Mouse (Mus musculus) embryonic fibroblast, embryonic 13.5 days (primary cell): ENCODE data around the gene Pip4k2b. TPM values are rescaled to one million over a fixed set of nuclear protein-coding genes. Genes with fewer than 3 reads are reported as not detected.

ENCODE experiments used
- H3K27ac ChIP-seq: 2 replicates; pipeline ENCODE4 v1.5.1; 2012; ENCODE audit warnings: low read length, control low read depth, inconsistent platforms; ENCODE audit not compliant: insufficient read depth
- H3K4me1 ChIP-seq: 2 replicates; pipeline ENCODE4 v1.6.1; 2011; ENCODE audit warnings: low read length; ENCODE audit not compliant: control insufficient read depth, insufficient read depth
- H3K4me3 ChIP-seq: 2 replicates; pipeline ENCODE4 v1.5.1; 2011; ENCODE audit warnings: mild to moderate bottlenecking, control low read depth, low read length; ENCODE audit not compliant: insufficient read depth
- CTCF ChIP-seq: IDR thresholded peaks from 2 replicates; pipeline ENCODE4 v1.5.1; 2011; ENCODE audit warnings: mild to moderate bottlenecking, control low read depth, low read length, moderate library complexity, borderline replicate concordance; ENCODE audit not compliant: insufficient read depth
- POLR2A ChIP-seq: IDR thresholded peaks from 2 replicates; pipeline ENCODE4 v1.6.1; 2011; ENCODE audit warnings: low read depth, mild to moderate bottlenecking, control low read depth, low read length, moderate library complexity
- polyA plus RNA-seq: library from polyadenylated mRNA; stranded (reverse); fragments of >200 nt; gene quantifications from 2 replicates; pipeline ENCODE4 v1.2.4, GENCODE M21; 2011; ENCODE audit warnings: low read depth; ENCODE audit not compliant: missing spikeins, insufficient read length

The Pip4k2b gene
- polyA plus RNA-seq, 1 experiment: 40.7 TPM

- Histone ChIP-seq H3K4me1 (peaks cover 9% of the 10 kb centered on the region), H3K4me3 (peak within 1 kb of the TSS; percentile 30), H3K27ac (no peak within 1 kb of the TSS)
- TF ChIP-seq CTCF (no peak), POLR2A (no peak; the same call in 1 of the 2 replicates)
Measured at GRCm38 (mm10) chr11:97685613-97686321, 58.7 kb downstream of the Pip4k2b start, which contains the start of gene Cisd3. Gene Cisd3, plus strand, starts transcription at chr11:97685826.

DNA sequence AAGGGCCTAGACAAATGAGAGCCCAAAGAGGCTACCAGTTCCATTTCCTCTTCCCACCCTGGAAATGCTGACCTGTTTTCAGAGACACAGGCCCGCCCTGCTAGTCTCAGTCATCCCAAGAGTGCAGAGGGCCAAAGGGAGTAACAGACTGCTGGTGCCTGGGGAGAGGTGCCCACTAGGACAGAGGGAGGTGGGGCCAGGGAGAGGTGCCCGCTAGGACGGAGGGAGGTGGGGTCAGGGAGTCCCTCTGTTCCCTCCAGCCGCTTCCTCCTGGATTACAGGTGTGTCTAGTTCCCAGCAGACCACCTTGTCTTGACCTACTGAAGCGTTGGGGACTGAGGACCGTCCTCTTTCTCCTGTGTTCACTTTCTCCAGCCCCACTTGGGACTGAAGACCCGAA lies 59.7 kb downstream of the Pip4k2b start:
- Histone ChIP-seq H3K4me3 (no peak overlapping the region), H3K27ac (no peak overlapping the region), H3K4me1 (peaks cover 9% of the 10 kb centered on the region)
- TF ChIP-seq POLR2A (no peak), CTCF (no peak)

DNA sequence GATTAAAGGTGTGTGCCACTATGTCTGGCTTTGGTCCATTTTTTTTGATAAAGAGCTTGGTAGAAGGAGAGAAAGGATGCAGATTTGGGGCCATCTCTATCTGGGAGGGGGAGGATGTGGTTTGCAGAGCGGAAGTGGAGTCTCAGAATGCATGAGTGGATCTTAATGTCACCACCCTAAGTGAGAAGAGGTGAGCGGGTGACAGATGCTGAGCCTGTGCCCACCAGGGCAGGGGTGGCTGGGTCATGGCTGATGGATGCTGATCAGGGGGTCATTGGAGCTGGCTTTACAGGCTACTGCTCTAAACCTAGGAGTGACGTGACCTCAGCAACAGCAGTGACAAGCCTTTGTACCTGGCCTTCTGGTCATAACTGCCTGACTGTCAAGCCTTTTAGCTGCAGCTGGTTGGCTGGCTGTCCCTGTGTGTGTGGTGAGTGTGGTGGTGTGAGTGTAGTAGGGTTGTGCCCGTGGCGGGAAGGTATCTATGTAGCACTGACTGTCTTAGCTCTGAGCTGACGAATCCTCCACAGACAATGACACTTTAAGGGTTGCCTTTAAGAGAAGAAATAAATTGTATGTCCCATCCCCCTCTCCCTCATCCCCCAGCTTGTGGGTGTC lies 60.3 kb downstream of the Pip4k2b start:
- no peak for TF ChIP-seq CTCF
- no peak for TF ChIP-seq POLR2A
- peaks cover 9% of the 10 kb centered on the region for H3K4me1 ChIP-seq
- no peak overlapping the region for H3K27ac ChIP-seq
- H3K4me3 ChIP-seq: no peak overlapping the region

GRCm38 (mm10) chr11:97682504-97683055 lies 61.9 kb downstream of the Pip4k2b start:
- Histone ChIP-seq H3K27ac (no peak overlapping the region), H3K4me1 (peaks cover 9% of the 10 kb centered on the region), H3K4me3 (no peak overlapping the region)
- TF ChIP-seq CTCF (no peak), POLR2A (no peak)

DNA sequence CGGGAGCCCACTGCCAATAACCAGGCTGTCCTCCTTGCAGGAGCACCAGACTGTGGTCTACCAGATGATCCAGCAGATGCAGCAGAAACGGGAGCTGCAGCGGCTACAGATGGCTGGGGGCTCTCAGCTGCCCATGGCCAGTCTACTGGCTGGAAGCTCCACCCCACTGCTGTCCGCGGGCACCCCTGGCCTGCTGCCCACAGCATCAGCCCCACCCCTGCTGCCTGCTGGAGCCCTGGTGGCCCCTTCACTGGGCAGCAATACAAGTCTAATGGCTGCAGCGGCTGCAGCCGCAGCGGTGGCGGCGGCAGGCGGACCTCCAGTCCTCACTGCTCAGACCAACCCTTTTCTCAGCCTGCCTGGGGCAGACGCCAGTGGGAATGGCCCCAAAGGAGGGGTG lies 64.1 kb downstream of the Pip4k2b start:
- TF ChIP-seq CTCF (no peak), POLR2A (no peak)
- Histone ChIP-seq H3K4me3 (no peak overlapping the region), H3K4me1 (no peaks in the 10 kb centered on the region), H3K27ac (no peak overlapping the region)

- Histone ChIP-seq H3K4me1 (no peaks in the 10 kb centered on the region), H3K27ac (no peak overlapping the region), H3K4me3 (no peak overlapping the region)
- no peak for TF ChIP-seq POLR2A
- no peak for TF ChIP-seq CTCF
Measured at GRCm38 (mm10) chr11:97678301-97678700, 66.2 kb downstream of the Pip4k2b start.

GRCm38 (mm10) chr11:97677842-97678241 lies 66.7 kb downstream of the Pip4k2b start:
- Histone ChIP-seq H3K27ac (no peak overlapping the region), H3K4me1 (no peaks in the 10 kb centered on the region), H3K4me3 (no peak overlapping the region)
- no peak for TF ChIP-seq POLR2A
- no peak for TF ChIP-seq CTCF

- no peak overlapping the region for H3K4me3 ChIP-seq
- no peaks in the 10 kb centered on the region for H3K4me1 ChIP-seq
- TF ChIP-seq CTCF: no peak
- no peak for TF ChIP-seq POLR2A
- H3K27ac ChIP-seq: no peak overlapping the region
Measured at GRCm38 (mm10) chr11:97677381-97677780, 67.1 kb downstream of the Pip4k2b start.

- no peak for TF ChIP-seq POLR2A
- no peak for TF ChIP-seq CTCF
Measured at GRCm38 (mm10) chr11:97676050-97676754, 68.3 kb downstream of the Pip4k2b start.

More at GRCm38 (mm10) chr11:97676050-97676754, 68.3 kb downstream of the Pip4k2b start:
- Histone ChIP-seq H3K4me1 (no peaks in the 10 kb centered on the region), H3K4me3 (no peak overlapping the region), H3K27ac (no peak overlapping the region)
